Mouse (Mus musculus) ovary, postnatal 36 days (tissue): ENCODE results near the gene Zfp423.

Experiments used
- DNase-seq: peaks from one replicate; pipeline ENCODE4 v3.0.0; 2022; ENCODE audit warnings: low spot score, mixed read lengths

Zfp423 gene

DNA sequence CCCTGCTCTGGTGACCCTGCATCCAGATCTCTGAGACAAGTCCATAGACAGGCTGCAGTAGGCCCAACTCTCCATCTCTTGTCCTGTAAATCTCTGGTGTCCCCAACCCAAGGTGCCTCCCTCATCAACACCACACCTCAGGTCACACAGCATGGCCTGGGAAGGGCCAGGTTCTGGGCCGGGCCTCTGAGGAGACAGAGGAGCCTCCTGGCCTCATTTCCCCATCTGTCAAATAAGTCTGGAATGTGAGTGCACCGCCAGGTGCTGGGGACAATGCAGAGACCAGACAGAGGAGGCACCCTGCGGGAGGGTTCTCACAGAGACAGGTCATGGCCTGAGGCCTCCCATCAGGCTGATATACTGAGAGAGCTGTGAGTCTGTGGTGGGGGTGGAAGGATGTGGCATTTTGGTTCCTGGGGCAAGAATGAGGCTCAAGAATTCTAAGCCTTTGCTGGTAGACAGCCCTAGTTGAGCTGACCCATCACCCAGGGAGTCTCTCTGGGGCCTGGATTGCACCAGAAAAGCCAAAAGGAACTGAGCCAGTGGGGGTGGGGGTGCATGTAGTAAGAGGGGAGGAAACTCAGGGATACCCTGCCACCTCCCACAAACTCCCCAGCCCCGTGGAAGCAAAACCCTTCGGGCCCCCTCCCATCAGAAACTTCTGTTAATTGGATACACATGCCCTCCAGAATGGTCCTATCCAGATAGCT is 15.0 kb downstream of the Zfp423 start:
- no peak for DNase-seq

DNA sequence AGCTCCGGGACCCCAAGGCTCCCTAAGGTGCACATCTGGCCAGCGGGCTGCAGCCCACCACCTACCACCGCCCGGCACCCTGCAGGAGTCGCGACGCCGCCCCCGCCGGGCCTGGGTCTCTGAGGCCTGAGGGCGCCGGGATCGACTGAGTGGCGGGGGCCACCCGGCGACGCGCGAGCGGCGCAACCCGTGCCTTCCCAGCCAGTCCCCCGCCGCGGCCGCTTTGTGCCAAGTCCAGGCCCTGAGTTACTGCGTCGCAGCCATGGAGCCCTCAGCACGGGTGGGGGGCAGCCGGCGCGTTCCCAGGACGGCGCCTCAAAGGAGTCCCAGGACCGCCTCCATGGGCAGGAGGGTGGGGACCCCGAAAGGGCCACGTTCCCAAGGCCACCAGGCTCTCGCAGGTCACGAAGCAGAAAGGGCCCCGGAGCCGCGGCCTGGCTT is 15.7 kb downstream of the Zfp423 start:
- peak; percentile 47 for DNase-seq

DNA sequence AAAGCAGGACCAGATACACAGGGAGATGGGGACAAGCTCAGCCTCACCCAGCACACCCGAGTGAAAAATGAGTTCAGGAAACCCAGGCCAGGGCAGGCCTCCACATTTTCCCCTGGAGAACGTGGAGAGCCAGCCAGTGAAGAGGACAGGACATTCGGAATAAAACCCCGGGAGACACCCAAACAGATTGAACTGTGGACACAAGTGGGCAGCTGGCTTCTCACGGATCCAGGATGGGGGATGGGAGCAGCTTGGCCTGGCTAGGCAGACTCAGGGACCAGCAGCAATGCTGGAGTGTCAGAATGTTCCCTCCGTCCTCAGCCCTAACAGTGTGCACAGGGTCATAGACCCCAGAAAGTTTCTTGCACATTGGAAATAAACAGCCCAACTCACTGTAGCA is 18.7 kb downstream of the Zfp423 start:
- DNase-seq, result peak; percentile 13

DNA sequence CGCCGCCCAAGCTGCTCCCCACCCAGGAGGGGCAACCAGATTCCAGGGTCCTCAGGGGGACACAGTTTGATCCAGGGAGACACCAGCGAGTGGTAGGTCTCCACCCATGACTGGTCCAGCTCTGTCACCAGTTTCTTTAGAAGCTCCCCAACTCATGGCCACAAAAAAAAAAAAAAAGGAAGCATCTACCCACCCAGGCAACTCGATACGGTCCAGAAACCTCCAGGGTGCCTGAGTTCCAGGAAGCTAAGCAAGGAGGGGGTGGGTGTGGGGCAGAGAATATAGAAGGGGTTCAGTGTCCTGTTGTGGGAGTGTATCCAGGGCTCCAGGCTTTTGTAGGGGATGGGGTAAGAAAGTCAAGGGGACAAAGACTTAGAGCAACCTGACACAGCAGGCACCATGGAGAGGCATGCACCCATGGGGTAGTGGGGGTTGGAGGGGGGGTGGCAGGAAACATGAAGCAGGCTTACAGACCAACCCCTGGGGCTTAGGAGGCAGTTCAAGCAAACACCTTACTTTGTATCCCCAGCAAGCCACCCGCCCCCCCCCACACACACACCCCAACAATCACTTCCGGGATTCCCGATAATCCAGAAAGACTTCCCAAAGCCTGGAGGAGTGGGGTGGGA is 20.0 kb downstream of the Zfp423 start:
- DNase-seq, result peak; percentile 18

DNA sequence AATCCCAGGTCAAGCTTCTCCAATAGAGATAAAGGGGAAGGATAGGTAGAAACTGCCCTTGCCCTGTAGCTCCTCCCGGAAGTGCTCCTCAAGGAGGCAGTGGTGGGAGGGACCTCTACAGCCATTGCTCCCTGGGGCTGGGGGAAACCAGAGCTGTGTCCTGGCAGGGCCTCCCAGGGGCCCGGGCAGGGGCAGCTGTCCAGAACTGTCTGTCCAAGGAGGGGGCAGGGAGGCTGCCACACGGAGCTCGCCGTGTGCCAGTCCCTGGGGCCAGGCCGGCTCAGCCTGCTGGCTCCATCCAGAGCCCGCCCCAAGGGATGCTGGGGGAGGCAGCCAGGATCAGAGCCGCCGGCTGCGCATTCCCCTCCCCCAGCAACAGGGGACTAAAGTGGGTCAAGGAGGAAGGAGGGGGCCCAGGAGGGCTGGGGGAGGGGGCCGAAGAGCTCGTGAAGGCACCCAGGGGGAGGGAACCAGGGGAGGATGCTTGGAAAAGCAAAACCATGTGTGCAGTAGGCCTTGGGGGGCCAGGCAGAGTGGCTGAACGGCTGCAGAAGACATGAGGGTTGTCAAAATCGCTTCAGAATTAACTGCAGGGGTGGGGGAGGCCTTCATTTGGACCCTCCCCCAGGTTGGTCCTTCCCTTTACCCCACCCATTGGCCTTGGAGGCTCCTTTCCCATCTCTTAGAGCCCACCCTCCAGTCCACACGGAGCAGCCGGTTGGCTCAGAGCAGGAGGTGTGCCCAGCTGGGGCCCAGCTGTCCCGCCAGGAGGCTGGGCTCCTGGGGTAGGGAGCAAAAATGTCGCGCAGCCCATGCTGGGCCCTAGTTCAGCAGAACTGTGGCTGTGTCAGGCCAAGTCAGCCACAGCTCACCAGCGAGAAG is 20.8 kb downstream of the Zfp423 start:
- peak; percentile 60 for DNase-seq

DNA sequence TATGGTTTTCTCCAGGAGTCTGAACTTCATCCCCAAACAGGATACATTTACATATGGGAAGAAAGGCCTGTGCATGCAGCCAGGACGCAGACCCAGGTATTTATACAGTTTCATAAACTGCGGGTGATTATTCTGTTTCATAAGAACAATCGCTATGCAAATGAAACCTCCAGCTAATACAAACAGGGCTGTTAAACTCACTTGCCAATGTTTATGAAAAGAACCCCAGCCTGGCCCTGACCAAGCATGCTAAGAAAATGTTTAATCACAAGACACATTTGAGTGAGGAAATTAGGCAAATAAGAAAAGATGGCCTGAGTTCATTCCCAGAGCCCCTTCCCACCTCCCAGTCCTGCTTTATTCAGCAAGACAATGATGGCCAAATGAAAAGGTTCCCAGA is 22.2 kb downstream of the Zfp423 start:
- DNase-seq, result no peak

DNA sequence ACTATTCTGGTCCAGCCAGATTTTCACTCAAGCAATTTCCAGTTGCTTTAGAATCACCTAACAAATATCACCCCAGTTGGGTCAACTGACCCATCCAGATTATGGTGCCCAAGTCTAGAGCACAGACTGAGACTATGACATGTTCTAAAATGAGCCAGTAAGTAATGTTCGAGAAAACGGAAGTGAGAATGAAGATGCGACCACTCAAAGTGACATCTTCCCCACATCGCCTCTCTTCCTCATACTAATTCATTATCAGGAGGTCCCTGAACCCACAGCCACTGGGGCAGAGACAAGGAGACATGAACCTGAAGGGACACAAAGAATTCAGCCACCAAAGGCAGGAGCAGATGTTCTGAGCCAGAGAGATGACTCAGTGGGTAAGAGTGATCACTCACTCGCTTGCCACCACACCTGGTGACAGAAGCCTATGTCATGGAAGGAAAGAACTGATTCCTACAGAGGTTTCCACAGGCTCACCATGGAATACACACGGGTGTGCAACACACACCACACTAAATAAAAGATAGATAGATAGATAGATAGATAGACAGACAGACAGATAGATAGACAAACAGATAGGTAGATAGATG is 24.2 kb downstream of the Zfp423 start:
- no peak for DNase-seq

DNA sequence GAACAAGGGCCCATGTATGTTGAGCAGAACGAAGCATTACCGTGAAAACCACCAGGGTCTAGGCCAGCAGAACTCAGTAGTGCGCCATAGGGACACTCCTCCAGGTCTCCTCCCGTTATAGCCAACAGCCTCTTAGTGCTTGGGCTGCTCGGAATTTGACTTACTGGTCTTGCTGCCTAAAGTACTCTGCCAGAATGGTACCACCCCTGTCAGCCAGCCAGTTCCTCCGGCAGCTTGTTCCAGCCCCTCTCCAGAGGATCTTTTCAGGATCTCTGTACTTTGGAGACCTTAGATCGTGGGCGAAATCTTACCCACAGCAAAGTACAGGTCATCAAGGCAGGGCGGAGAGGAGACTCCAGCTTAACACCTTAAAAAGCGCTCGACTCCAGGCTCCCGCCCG is 25.2 kb downstream of the Zfp423 start:
- DNase-seq, result no peak

DNA sequence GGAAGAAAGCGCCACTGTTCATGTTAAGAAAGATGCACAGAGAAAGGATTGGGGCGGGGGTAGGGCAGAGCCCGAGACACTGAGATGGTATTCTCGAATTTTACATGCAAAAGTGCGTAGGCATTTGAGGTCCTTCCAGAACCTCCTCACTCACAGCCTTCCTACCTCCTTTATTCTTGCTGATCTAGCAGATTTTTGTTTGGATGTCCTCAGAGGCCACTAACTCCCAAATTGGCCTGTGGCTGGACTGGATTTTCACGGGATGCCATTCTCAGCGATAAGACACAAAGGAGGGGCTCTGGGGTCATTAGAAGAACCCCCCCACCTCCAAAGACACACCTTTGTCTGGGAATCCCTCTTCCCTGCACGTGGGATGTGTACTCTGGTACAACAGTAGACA is 25.6 kb downstream of the Zfp423 start:
- DNase-seq, result no peak

DNA sequence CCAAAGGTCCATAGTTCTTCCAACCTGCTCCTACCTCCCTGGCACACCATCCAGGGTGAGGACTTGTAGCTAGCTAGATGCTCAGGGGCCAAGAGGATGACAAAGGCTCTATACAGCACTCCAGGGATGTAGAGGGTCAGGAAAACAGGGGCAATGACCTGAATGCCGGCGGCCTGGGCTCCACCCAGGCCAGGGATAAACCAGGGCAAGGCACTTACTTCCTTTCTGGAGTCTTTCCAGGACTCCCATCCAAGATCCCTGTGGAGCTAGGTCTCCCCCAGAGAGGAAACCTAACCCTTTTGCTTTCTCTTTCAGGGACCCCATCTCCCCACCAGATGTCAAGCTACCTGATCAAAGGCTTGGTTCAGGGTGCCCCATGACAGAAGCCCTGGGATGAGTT is 30.5 kb downstream of the Zfp423 start:
- no peak for DNase-seq

DNA sequence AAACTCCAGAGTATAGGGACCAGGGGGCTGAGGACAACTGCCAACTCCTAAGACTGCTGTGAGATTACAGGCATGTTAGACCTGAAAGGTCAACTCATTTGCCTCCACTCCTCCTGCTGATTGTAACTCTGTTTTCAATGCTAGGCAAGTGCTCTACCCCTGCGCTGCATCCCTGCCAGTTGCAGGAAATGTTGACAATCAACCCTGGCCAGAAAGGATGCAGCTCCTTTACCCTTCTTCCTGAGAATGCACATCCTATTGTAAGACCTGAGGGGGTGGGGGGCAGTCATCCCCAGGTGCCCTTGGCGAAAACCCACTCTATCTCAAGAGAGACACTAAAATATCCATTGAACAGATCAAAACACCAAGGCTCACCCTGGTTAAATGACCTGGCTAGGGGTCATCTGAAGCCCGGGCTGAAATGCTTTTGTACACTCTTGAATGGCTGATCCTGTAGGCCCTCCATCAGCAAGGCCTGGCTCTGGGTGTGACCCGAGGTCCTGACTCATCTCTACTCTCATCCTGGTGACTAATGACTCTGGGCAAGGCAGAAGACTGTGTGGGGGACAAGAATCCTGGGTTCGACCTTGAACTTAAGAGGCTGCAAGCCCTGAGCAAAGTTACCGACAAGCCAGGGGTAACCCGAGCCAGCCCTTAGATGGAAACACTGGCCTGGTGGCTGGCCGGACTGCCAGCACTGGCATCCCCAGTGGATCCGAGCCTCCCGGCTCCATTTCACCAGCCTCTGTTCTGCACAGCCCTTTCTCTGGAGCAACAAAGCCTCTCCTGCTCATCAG is 32.2 kb downstream of the Zfp423 start:
- no peak for DNase-seq

DNA sequence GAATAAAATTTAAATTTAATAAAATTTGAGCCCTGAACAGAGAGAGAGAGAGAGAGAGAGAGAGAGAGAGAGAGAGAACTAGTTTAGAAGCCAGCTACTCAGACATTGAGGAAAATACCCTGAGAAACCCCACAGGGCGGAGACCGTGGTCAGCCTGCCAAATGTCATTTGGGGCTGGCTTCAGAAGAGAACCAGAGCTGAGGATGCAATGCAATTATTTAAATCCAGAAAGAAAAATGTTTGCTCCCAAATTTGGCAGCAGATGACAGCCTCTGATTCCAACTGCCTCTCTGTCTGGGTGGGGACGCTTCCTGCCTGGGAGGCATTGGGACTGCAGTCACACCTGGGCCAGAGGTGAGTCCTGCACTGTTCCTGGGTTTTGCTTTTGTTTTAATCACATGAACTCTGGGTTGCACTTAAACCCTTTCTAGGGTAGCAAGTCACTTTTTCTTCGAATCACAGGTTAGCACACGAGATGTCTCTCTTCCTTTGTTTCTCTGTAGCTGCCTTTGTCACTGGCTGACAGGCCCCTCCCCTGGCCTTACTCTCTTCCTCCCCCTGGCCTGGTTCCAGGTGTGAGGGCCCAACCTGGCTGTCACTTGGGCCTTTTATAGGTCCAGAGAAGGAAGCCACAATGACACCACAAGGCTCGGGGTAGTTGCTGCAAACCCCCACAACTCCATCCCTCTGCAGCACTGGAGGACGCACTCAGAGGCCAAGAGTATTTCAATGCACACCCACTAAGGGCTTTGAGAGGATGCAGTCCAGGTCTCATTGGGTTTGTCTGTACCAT is 33.1 kb downstream of the Zfp423 start:
- DNase-seq, result no peak

DNA sequence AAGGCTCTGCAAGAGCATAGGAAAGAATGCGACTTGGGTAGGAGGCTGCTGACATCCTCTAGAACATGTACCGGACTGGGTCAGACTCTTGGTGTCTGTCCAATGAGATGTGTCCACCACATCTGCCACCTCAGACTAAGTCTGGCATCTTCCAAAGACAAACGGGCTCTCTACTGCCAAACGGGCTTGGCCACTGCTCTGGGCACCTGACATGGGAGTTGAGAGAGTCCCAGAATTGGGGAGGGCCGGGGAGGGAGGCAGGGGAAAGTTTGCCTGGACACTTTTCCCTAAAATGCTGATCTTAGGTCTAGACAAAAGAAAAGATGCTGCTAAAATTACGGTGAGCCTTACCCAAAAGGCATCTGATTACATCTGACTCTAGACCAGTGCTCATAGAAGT is 36.5 kb downstream of the Zfp423 start:
- DNase-seq, result no peak

DNA sequence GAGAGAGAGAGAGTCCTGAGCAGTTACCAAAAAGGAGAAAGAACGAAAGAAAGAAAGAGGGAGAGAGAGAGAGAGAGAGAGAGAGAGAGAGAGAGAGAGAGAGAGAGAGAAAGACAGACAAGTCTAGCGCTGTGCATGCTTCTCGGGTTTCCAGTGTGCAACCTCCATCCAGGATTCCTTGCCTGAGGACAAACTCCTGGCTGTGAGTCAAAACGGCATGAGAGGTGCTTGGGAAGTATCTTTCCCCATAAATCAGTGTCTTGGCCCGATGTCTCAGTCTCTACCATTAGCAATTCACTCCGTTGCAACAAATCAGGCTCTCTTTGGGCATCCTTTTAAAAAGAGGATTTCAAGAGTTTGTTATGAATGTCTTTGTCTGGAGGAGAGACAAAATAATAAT is 36.9 kb downstream of the Zfp423 start:
- no peak for DNase-seq

DNA sequence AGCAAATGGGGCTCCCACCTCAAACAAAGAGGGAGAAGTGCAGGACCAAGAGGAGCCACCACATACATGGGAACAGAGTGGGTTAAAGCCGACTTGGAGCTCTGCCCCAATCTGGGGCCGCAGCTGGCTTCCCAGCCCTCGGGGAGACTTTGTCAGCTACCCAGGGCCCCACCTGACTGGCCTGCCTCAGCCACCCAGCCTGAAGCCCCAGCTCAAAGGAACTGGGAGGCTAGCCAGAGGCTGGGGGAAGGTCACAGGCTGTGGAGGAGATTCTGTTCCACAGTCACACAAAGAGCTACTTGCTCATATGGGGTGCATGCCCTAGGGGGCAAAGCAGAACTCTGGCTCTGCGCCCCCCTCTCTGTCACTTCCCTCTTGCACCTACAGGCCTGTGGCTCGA is 41.4 kb downstream of the Zfp423 start:
- DNase-seq, result no peak

DNA sequence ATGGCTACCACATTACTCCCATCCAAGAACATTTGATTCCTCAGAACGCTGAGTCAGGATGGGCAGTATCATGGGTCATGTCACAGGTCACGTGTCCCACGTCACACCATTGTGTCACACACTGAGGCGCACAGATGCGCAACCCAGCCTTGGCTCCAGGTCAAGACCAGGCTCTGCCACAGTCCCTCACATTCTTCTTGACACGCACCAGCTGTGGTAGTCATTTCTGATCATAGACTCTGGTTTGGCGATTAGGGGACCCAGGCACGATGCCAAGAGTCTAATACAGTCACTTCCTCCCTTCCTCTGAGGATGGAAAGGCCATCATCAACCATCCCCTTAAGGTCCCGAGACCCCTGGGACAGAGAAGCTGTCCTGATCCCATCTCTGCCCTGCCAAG is 43.6 kb downstream of the Zfp423 start:
- DNase-seq, result no peak

DNA sequence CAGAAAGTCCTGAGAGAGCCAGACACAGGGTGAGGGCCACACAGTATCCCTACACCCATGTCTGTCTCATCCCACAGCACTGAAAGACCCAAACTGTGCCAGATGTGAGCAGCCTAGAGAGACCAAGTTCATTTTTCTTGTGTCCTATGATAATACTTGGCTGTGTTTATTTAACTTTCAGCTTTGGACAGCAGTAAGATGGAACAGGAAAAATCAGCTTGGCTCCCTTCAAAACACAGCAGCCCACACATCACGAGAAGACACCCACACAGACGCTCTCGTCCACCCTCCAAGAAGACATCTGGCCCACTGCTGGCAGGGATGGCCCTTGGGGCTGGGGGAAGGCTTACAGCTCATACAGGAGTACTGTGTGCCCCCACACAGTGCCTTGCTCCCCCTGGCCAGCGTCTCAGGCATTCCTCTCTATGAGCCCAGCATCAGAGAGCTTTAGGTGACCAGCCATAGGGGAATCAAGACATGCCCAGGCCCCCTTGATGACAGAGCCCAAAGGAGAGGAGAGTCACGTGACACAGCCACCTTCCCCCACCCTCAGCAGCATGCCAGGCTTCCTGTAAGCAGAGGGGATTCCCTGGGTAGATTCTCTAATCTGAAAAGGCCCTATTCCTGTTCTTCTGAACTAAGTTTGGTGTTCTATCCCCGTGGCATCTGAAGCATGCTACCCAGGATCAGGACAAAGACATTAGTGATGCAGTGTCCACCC is 45.0 kb downstream of the Zfp423 start:
- peak; percentile 28 for DNase-seq

DNA sequence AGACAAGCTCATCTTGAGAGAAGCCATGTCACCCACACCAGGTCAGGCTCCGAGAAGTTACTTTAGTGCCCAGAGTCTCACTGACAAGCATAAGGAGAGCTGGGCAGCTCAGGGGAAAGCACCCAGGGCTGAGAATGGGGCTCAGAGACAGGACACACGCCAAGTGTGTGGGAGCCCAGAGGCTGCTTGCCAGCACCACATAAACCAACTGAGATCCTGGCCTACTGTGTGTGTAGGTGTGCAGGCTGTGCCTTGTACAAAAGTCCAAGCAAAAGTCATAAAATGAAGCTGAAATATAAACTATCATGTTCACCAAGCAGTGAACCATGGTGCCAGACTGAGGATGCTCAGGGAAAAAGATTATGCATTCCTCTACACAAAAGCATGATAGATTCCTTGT is 50.5 kb downstream of the Zfp423 start:
- no peak for DNase-seq

DNA sequence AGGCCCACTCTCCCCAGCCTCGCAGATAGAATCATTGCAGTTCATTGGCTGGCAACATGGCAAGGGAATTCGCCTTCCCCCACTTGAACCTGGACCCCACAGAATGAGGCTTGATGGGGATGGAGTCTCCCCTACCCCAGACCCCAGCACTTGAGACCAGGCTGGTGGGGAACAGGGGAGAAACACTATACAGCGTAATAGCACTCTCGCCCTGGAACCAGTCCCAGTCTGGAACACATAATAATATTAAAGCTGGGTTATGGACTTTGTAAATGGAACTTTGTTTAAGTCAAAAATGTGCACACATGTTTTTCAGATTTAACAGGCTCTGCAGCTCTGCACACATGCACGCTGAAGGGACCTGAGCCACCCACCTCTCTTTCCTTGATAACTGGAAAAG is 54.0 kb downstream of the Zfp423 start:
- DNase-seq, result no peak

DNA sequence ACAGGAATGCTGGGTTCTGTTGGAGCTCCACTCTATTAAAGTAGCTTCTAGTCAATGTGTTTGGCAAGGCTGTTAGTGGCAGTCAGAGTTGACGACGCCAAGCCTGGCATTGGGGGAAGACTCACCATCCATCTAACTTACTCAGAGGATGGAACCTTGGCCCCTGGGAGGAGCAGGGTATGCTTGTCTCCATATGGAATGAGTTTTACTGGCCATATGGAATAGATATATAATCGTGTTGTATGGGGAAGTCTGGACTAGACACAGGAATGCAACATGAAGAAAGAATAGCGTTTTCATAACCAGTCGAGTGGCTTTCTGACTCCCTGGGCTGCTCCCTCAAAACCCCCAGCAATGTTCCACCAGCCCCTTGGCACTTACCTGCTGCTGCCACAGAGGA is 55.3 kb downstream of the Zfp423 start:
- DNase-seq, result no peak
